Mouse (Mus musculus): Measurements from ENCODE around the gene Eps15.

DNA sequence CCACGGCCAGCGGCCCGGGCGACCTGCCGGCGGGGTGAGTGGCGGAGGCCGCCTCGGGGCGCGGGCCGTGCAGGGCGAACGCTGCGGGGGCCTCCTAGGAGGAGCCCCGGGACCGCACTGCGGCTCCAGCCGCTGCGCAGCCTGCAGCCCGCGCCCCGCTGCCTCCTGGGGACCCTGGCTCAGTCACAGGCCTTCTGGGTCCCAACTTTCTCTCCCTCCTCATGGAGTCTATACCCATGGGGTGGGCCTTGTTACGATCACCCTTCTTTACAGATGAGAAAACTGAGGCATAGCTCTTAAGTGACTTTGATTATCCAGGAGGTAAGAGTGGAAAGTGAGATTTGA, 127.1 kb downstream of the Eps15 start:
- TF ChIP-seq CTCF (IDR thresholded peaks at IDR 0.05; ENCODE audit: control insufficient read depth, insufficient read depth, insufficient replicate concordance, low read depth, low read length): no peak
- no peak for TF ChIP-seq POLR2A (IDR thresholded peaks at IDR 0.05; ENCODE audit: control insufficient read depth, low read depth, low read length)

All from testis, adult 2 months (tissue).